Mouse (Mus musculus) lung, adult 2 months (tissue): ENCODE measurements around the gene Usp2. TPM values are rescaled to one million over a fixed set of nuclear protein-coding genes. Genes with fewer than 3 reads are reported as not detected.

Experiments used
- DNase-seq: peaks from one replicate; pipeline ENCODE4 v3.0.0; 2022
- H3K4me1 ChIP-seq: fragments of 200-500 bp; 2 replicates; pipeline ENCODE4 v1.6.1; 2011; ENCODE audit warnings: low read length; ENCODE audit not compliant: control insufficient read depth, insufficient read depth
- H3K4me3 ChIP-seq: fragments of 200-500 bp; replicated peaks from 2 replicates; pipeline ENCODE3; 2011; ENCODE audit warnings: low read depth, mild to moderate bottlenecking, control low read depth, low read length; ENCODE audit errors: extremely low read depth
- CTCF ChIP-seq: fragments of 200-500 bp; IDR thresholded peaks from 2 replicates; pipeline ENCODE4 v1.5.1; 2011; ENCODE audit warnings: mild to moderate bottlenecking, low read length, control low read depth; ENCODE audit not compliant: insufficient read depth
- POLR2A ChIP-seq: fragments of 200-500 bp; IDR thresholded peaks from 2 replicates; pipeline ENCODE4 v1.6.1; 2011; ENCODE audit warnings: low read depth, mild to moderate bottlenecking, control low read depth, low read length, borderline replicate concordance; ENCODE audit errors: extremely low read depth
- WGBS: fragments of 180-500 bp; shearing (Covaris S2); methylation state at CpG from one replicate; pipeline ENCODE4 v1.1.7; 2018; 5-methylcytosine and 5-hydroxymethylcytosine counted together
- polyA plus RNA-seq: library from polyadenylated mRNA; depleted of rRNA; stranded (reverse); fragments of >200 nt; gene quantifications from 2 replicates; pipeline ENCODE4 v1.2.3, GENCODE M21; 2012

The Usp2 gene
- polyA plus RNA-seq, 1 experiment, result 5.7 TPM

- Histone ChIP-seq H3K4me3 (no peak overlapping the region), H3K4me1 (peaks cover 12% of the 10 kb centered on the region)
- DNase-seq, result no peak
- 32% methylated on average over 12 of the region's 12 CpGs for WGBS
- TF ChIP-seq POLR2A (no peak), CTCF (no peak)
Measured at GRCm38 (mm10) chr9:44088877-44089608, 22.2 kb downstream of the Usp2 start.

- WGBS, result 45% methylated on average over 24 of the region's 24 CpGs
- Histone ChIP-seq H3K4me3 (no peak overlapping the region), H3K4me1 (peaks cover 4% of the 10 kb centered on the region; the same call in 1 of the 2 replicates)
- TF ChIP-seq CTCF (peak; percentile 67), POLR2A (no peak)
- DNase-seq, result peak; percentile 79
Measured at GRCm38 (mm10) chr9:44093612-44094503, 27.0 kb downstream of the Usp2 start.

- 80% methylated on average over 3 of the region's 3 CpGs for WGBS
- TF ChIP-seq CTCF (no peak), POLR2A (no peak)
- Histone ChIP-seq H3K4me3 (no peak overlapping the region), H3K4me1 (peaks cover 4% of the 10 kb centered on the region; the same call in 1 of the 2 replicates)
- no peak for DNase-seq
Measured at GRCm38 (mm10) chr9:44094737-44095136, 27.9 kb downstream of the Usp2 start.

- TF ChIP-seq POLR2A (no peak), CTCF (no peak)
- no peak for DNase-seq
- Histone ChIP-seq H3K4me3 (no peak overlapping the region), H3K4me1 (peaks cover 4% of the 10 kb centered on the region; the same call in 1 of the 2 replicates)
- WGBS, result 85% methylated on average over 9 of the region's 9 CpGs
Measured at GRCm38 (mm10) chr9:44095781-44096180, 29.0 kb downstream of the Usp2 start.

- Histone ChIP-seq H3K4me3 (no peak overlapping the region), H3K4me1 (peaks cover 4% of the 10 kb centered on the region; the same call in 1 of the 2 replicates)
- TF ChIP-seq CTCF (no peak), POLR2A (no peak)
- DNase-seq, result no peak
- whole genome bisulfite sequencing, result 56% methylated on average over 9 of the region's 9 CpGs
Measured at GRCm38 (mm10) chr9:44096536-44096935, 29.7 kb downstream of the Usp2 start.

- DNase-seq, result no peak
- TF ChIP-seq CTCF, result no peak
- TF ChIP-seq POLR2A, result no peak
- H3K4me3 ChIP-seq, result no peak within 1 kb of the TSS
- WGBS, result 81% methylated on average over 9 of the region's 9 CpGs
- H3K4me1 ChIP-seq, result peaks cover under 1% of the 10 kb centered on the region; the same call in 1 of the 2 replicates
Measured at GRCm38 (mm10) chr9:44101490-44101889, 34.7 kb downstream of the Usp2 start, which contains the start of gene Mfrp. TSS of gene Mfrp (plus strand) at chr9:44101729.

GRCm38 (mm10) chr9:44104881-44105280 is 38.1 kb downstream of the Usp2 start:
- H3K4me3 ChIP-seq, result no peak overlapping the region
- DNase-seq, result no peak
- 84% methylated on average over 7 of the region's 7 CpGs for WGBS

GRCm38 (mm10) chr9:44105781-44106180 is 39.0 kb downstream of the Usp2 start:
- 73% methylated on average over 10 of the region's 10 CpGs for WGBS
- DNase-seq, result no peak
- Histone ChIP-seq H3K4me1 (peaks cover 20% of the 10 kb centered on the region), H3K4me3 (no peak overlapping the region)
- no peak for TF ChIP-seq CTCF
- TF ChIP-seq POLR2A, result no peak

More at GRCm38 (mm10) chr9:44104881-44105280, 38.1 kb downstream of the Usp2 start:
- TF ChIP-seq CTCF (no peak), POLR2A (no peak)
- H3K4me1 ChIP-seq, result peaks cover 16% of the 10 kb centered on the region

GRCm38 (mm10) chr9:44106182-44106581 is 39.4 kb downstream of the Usp2 start:
- DNase-seq, result no peak
- 87% methylated on average over 7 of the region's 7 CpGs for WGBS
- TF ChIP-seq CTCF (no peak), POLR2A (no peak)
- Histone ChIP-seq H3K4me3 (no peak overlapping the region), H3K4me1 (peaks cover 20% of the 10 kb centered on the region)

- DNase-seq, result no peak
- TF ChIP-seq POLR2A (no peak), CTCF (no peak)
- Histone ChIP-seq H3K4me3 (no peak overlapping the region), H3K4me1 (peaks cover 20% of the 10 kb centered on the region)
- WGBS, result 58% methylated on average over 4 of the region's 4 CpGs
Measured at GRCm38 (mm10) chr9:44106596-44106995, 39.8 kb downstream of the Usp2 start.
